Mouse (Mus musculus): Measurements from ENCODE around the gene Adra1b.

- TF ChIP-seq CTCF (IDR thresholded peaks at IDR 0.05; ENCODE audit: low read depth, low read length) (no peak), POLR2A (IDR thresholded peaks at IDR 0.05; ENCODE audit: extremely low read depth, insufficient read depth, low read length) (no peak)
Observed at GRCm38 (mm10) chr11:43943167-43943566, 42.2 kb upstream of the Adra1b start.

All from liver, adult 2 months (tissue).